Mouse (Mus musculus): ENCODE results near the gene Gm20388.

DNA sequence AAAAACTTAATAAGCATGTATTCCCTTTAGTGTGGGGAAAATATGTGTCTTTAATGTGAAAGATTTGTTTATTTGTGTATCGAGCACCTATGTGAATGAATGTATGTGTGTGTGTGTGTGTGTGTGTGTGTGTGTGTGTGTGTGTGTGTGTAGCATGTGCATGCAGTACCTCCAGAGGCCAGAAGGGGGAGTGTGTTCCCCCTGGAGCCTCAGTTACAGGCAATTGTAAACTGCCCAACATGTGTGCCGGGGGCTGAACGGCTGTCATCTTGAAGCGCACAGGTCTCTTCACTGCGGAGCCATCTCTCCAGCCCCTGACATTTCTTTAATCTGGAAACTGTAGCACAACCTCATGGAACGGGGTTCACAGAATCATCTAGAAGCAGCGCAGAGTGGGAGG is 1425.0 kb downstream of the Gm20388 start:
- TF ChIP-seq CTCF (IDR thresholded peaks at IDR 0.05; ENCODE audit: low read depth, low read length), result no peak
- no peak for TF ChIP-seq GATA1 (IDR thresholded peaks at IDR 0.05; ENCODE audit: borderline replicate concordance, low read length)
- TF ChIP-seq TAL1 (conservative IDR thresholded peaks at IDR 0.05; ENCODE audit: low read depth, low read length), result no peak

All from G1E (cell line).